Mouse (Mus musculus) liver, postnatal 0 days (tissue): ENCODE data around the gene P2rx6.

Experiments
- CTCF ChIP-seq: sonication (generic); IDR thresholded peaks from 2 replicates; pipeline ENCODE4 v1.5.1; 2016; ENCODE audit warnings: antibody characterized with exemption, low read depth
- EP300 ChIP-seq: IDR thresholded peaks from 2 replicates; pipeline ENCODE4 v1.6.1; 2016; ENCODE audit warnings: antibody characterized with exemption, low read depth, mild to moderate bottlenecking

DNA sequence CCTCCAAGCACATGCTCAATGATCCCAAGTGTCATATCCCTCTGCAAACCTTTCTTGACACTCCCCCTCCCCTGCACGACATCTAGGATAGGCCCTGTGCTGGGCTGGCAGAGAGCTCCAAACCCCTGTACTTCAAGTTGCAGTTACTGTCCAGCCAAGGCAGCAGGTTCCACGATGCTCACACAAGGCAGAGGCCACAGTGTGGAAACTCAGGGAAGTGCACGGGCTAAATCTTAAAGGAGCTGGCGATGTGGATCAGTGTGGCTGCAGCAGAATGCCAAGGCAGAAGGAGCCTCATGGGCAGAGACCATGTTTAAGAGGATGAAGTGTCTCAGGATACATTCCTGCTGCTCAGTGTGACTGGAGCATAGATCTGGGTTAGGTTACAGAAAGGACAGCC lies 4.5 kb downstream of the P2rx6 start:
- peak; percentile 13; the same call in 1 of the 2 replicates for TF ChIP-seq CTCF
- no peak for TF ChIP-seq EP300
